Mouse (Mus musculus) brain, embryonic 14.5 days (tissue): Measurements from ENCODE around the gene Rpusd2.

Experiments
- CTCF ChIP-seq: fragments of 200-500 bp; IDR thresholded peaks from 2 replicates; pipeline ENCODE4 v1.5.1; 2012; ENCODE audit warnings: inconsistent platforms, mild to moderate bottlenecking, moderate library complexity, borderline replicate concordance; ENCODE audit not compliant: insufficient read depth, insufficient read length; ENCODE audit errors: extremely low read depth
- POLR2A ChIP-seq: fragments of 200-500 bp; IDR thresholded peaks from 2 replicates; pipeline ENCODE4 v1.6.1; 2012; ENCODE audit warnings: mild to moderate bottlenecking, inconsistent platforms, borderline replicate concordance; ENCODE audit not compliant: poor library complexity, insufficient read depth, insufficient read length, severe bottlenecking; ENCODE audit errors: extremely low read depth

DNA sequence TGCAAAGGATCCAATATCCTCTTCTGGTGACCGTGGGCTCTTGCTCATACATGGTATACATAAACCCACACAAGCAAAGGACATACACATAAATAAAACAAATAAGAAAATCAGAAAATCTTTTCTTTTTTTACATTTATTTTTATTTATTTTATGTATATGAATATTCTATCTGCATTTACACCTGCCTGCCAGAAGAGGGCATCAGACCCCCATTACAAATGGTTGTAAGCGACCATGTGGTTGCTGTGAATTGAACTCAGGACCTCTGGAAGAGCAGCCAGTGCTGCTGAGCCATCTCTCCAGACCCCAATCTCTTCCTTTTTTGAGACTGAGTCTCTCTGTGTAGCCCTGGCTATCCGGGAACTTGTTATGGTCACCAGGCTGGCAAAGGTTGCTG is 16.9 kb upstream of the Rpusd2 start:
- TF ChIP-seq CTCF (peak; percentile 23; the same call in 1 of the 2 replicates), POLR2A (no peak)
